Mouse (Mus musculus): ENCODE measurements at regions not wholly inside any gene's neighbourhood (a gene's known extent, or its start where the extent isn't known, plus 50 kb on each side); places are given as distances from the start of the nearest gene placed in this dataset.

- peaks cover 69% of the 10 kb centered on the region for H3K27me3 ChIP-seq (ENCODE audit: control insufficient read depth, insufficient read depth, low read length)
- H3K9ac ChIP-seq (ENCODE audit: low read length): no peak overlapping the region
- H3K9me3 ChIP-seq (ENCODE audit: control insufficient read depth, low read length): peaks cover 4% of the 10 kb centered on the region; the same call in 1 of the 2 replicates
- H3K4me3 ChIP-seq (ENCODE audit: control insufficient read depth in 1 of 2, insufficient read depth in 1 of 2, low read depth in 1 of 2, low read length in 2 of 2): peak overlapping the region in 1 of 2 experiments; percentile 16; a peak in 1 of 4 replicates
- H3K4me1 ChIP-seq (ENCODE audit: control insufficient read depth in 2 of 2, insufficient read depth in 2 of 2, low read length in 2 of 2): peaks cover 0 to 12% of the 10 kb centered on the region in 2 experiments; a peak in 2 of 4 replicates
- peak overlapping the region; percentile 47 for H3K4me2 ChIP-seq (ENCODE audit: low read length)
- no peaks in the 10 kb centered on the region for H3K36me3 ChIP-seq (ENCODE audit: control insufficient read depth, insufficient read depth, low read length)
- WGBS: 6% methylated on average over 15 of the region's 15 CpGs
- no peak overlapping the region for H3K27ac ChIP-seq (replicated peaks in 1 of 2; ENCODE audit: control insufficient read depth in 1 of 2, insufficient read depth in 1 of 2, low read depth in 2 of 2, low read length in 2 of 2)
- ATAC-seq (ENCODE audit: insufficient number of reproducible peaks, insufficient read depth, low FRiP score, low read depth): no peak
Measured at GRCm38 (mm10) chr2:168842261-168842740, 74.6 kb upstream of the Sall4 start.

- H3K4me2 ChIP-seq (ENCODE audit: low read length): peak overlapping the region; percentile 47
Measured at GRCm38 (mm10) chr2:168841713-168842045, 73.9 kb upstream of the Sall4 start.

GRCm38 (mm10) chr2:168840853-168841712 lies 73.3 kb upstream of the Sall4 start:
- H3K4me1 ChIP-seq (ENCODE audit: control insufficient read depth in 2 of 2, insufficient read depth in 2 of 2, low read length in 2 of 2): peaks cover 0 to 12% of the 10 kb centered on the region in 2 experiments; a peak in 2 of 4 replicates
- peak overlapping the region in 1 of 2 experiments; percentile 16; a peak in 1 of 4 replicates for H3K4me3 ChIP-seq (ENCODE audit: control insufficient read depth in 1 of 2, insufficient read depth in 1 of 2, low read depth in 1 of 2, low read length in 2 of 2)
- no peak overlapping the region for H3K27ac ChIP-seq (replicated peaks in 1 of 2; ENCODE audit: control insufficient read depth in 1 of 2, insufficient read depth in 1 of 2, low read depth in 2 of 2, low read length in 2 of 2)
- H3K27me3 ChIP-seq (ENCODE audit: control insufficient read depth, insufficient read depth, low read length): peaks cover 76% of the 10 kb centered on the region
- no peak for ATAC-seq (ENCODE audit: insufficient number of reproducible peaks, insufficient read depth, low FRiP score, low read depth)
- no peaks in the 10 kb centered on the region for H3K36me3 ChIP-seq (ENCODE audit: control insufficient read depth, insufficient read depth, low read length)
- H3K4me2 ChIP-seq (ENCODE audit: low read length): peak overlapping the region; percentile 47
- WGBS: 10% methylated on average over 19 of the region's 19 CpGs
- peaks cover 4% of the 10 kb centered on the region; the same call in 1 of the 2 replicates for H3K9me3 ChIP-seq (ENCODE audit: control insufficient read depth, low read length)
- H3K9ac ChIP-seq (ENCODE audit: low read length): no peak overlapping the region

More at GRCm38 (mm10) chr2:168841713-168842045, 73.9 kb upstream of the Sall4 start:
- Histone ChIP-seq H3K27me3 (ENCODE audit: control insufficient read depth, insufficient read depth, low read length) (peaks cover 75% of the 10 kb centered on the region), H3K4me3 (ENCODE audit: control insufficient read depth in 1 of 2, insufficient read depth in 1 of 2, low read depth in 1 of 2, low read length in 2 of 2) (peak overlapping the region in 1 of 2 experiments; percentile 16; a peak in 2 of 4 replicates), H3K27ac (replicated peaks in 1 of 2; ENCODE audit: control insufficient read depth in 1 of 2, insufficient read depth in 1 of 2, low read depth in 2 of 2, low read length in 2 of 2) (no peak overlapping the region), H3K36me3 (ENCODE audit: control insufficient read depth, insufficient read depth, low read length) (no peaks in the 10 kb centered on the region), H3K9ac (ENCODE audit: low read length) (no peak overlapping the region), H3K4me1 (ENCODE audit: control insufficient read depth in 2 of 2, insufficient read depth in 2 of 2, low read length in 2 of 2) (peaks cover 0 to 12% of the 10 kb centered on the region in 2 experiments; a peak in 2 of 4 replicates), H3K9me3 (ENCODE audit: control insufficient read depth, low read length) (peaks cover 4% of the 10 kb centered on the region; the same call in 1 of the 2 replicates)
- WGBS: 2% methylated on average over 11 of the region's 11 CpGs
- ATAC-seq (ENCODE audit: insufficient number of reproducible peaks, insufficient read depth, low FRiP score, low read depth): no peak

DNA sequence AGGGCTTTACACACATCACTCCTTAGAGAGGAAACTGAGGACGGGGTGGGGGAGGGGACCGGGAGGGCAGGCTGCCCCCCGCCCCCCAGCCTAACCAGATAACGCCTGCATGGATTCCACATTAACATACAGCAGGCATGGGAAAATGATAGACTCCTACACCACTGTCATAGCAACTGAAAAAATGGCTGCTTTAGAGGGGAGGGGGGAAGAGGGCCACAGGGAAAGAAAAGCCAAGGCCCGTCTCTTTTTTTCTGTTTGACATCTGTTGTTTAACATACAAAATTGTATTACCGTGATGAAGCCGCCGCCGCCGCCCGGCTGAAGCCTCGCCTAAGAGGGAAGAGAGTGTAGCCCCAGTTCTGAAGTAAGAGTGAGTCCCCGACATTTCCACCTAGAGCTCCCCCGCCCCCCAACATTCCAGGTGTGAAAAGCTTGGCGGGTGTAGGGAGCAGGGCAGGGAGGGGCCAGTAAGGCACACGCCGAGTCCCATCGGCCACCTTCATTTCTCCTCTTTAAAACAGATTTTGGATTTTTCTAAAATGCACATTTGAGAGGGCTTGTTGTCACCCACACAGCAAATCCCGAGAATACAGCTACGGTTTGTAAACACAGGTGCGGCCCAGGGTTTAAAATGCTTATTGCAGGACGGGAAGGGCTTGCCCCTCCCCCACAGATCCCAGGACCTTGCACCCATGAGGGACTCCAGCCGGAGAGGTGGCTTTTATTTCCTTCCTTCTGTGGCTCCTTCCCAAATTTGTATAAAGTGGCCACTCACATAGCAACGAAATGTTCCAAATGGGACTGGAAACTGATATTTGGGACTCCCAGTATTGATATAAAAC lies 72.3 kb upstream of the Sall4 start:
- Histone ChIP-seq H3K36me3 (ENCODE audit: control insufficient read depth, insufficient read depth, low read length) (no peaks in the 10 kb centered on the region), H3K4me2 (ENCODE audit: low read length) (peak overlapping the region; percentile 53), H3K9ac (ENCODE audit: low read length) (no peak overlapping the region), H3K27me3 (ENCODE audit: control insufficient read depth, insufficient read depth, low read length) (peaks cover 76% of the 10 kb centered on the region), H3K9me3 (ENCODE audit: control insufficient read depth, low read length) (peaks cover 4% of the 10 kb centered on the region; the same call in 1 of the 2 replicates), H3K4me1 (ENCODE audit: control insufficient read depth in 2 of 2, insufficient read depth in 2 of 2, low read length in 2 of 2) (peaks cover 0 to 12% of the 10 kb centered on the region in 2 experiments; a peak in 2 of 4 replicates), H3K27ac (replicated peaks in 1 of 2; ENCODE audit: control insufficient read depth in 1 of 2, insufficient read depth in 1 of 2, low read depth in 2 of 2, low read length in 2 of 2) (no peak overlapping the region), H3K4me3 (ENCODE audit: control insufficient read depth in 1 of 2, insufficient read depth in 1 of 2, low read depth in 1 of 2, low read length in 2 of 2) (peak overlapping the region; percentile 3 to 21; a peak in 3 of 4 replicates)
- ATAC-seq (ENCODE audit: insufficient number of reproducible peaks, insufficient read depth, low FRiP score, low read depth): no peak
- 3% methylated on average over 24 of the region's 24 CpGs for WGBS

GRCm38 (mm10) chr2:168839221-168839620 lies 71.5 kb upstream of the Sall4 start:
- no peak overlapping the region for H3K4me3 ChIP-seq (ENCODE audit: control insufficient read depth in 1 of 2, insufficient read depth in 1 of 2, low read depth in 1 of 2, low read length in 2 of 2)
- peaks cover 4% of the 10 kb centered on the region; the same call in 1 of the 2 replicates for H3K9me3 ChIP-seq (ENCODE audit: control insufficient read depth, low read length)
- WGBS: 26% methylated on average over 6 of the region's 6 CpGs
- ATAC-seq (ENCODE audit: insufficient number of reproducible peaks, insufficient read depth, low FRiP score, low read depth): no peak
- no peaks in the 10 kb centered on the region for H3K36me3 ChIP-seq (ENCODE audit: control insufficient read depth, insufficient read depth, low read length)
- H3K4me2 ChIP-seq (ENCODE audit: low read length): peak overlapping the region; percentile 53; the same call in 1 of the 2 replicates
- H3K4me1 ChIP-seq (ENCODE audit: control insufficient read depth in 2 of 2, insufficient read depth in 2 of 2, low read length in 2 of 2): peaks cover 0 to 12% of the 10 kb centered on the region in 2 experiments; a peak in 2 of 4 replicates
- no peak overlapping the region for H3K9ac ChIP-seq (ENCODE audit: low read length)
- H3K27me3 ChIP-seq (ENCODE audit: control insufficient read depth, insufficient read depth, low read length): peaks cover 73% of the 10 kb centered on the region
- H3K27ac ChIP-seq (replicated peaks in 1 of 2; ENCODE audit: control insufficient read depth in 1 of 2, insufficient read depth in 1 of 2, low read depth in 2 of 2, low read length in 2 of 2): no peak overlapping the region

GRCm38 (mm10) chr2:168838681-168839080 lies 70.9 kb upstream of the Sall4 start:
- no peak overlapping the region for H3K4me2 ChIP-seq (ENCODE audit: low read length)
- ATAC-seq (ENCODE audit: insufficient number of reproducible peaks, insufficient read depth, low FRiP score, low read depth): no peak
- H3K27me3 ChIP-seq (ENCODE audit: control insufficient read depth, insufficient read depth, low read length): peaks cover 68% of the 10 kb centered on the region
- peaks cover 4% of the 10 kb centered on the region; the same call in 1 of the 2 replicates for H3K9me3 ChIP-seq (ENCODE audit: control insufficient read depth, low read length)
- no peak overlapping the region for H3K4me3 ChIP-seq (ENCODE audit: control insufficient read depth in 1 of 2, insufficient read depth in 1 of 2, low read depth in 1 of 2, low read length in 2 of 2)
- H3K9ac ChIP-seq (ENCODE audit: low read length): no peak overlapping the region
- H3K27ac ChIP-seq (replicated peaks in 1 of 2; ENCODE audit: control insufficient read depth in 1 of 2, insufficient read depth in 1 of 2, low read depth in 2 of 2, low read length in 2 of 2): no peak overlapping the region
- 11% methylated on average over 12 of the region's 12 CpGs for WGBS
- H3K36me3 ChIP-seq (ENCODE audit: control insufficient read depth, insufficient read depth, low read length): no peaks in the 10 kb centered on the region
- peaks cover 0 to 12% of the 10 kb centered on the region in 2 experiments; a peak in 2 of 4 replicates for H3K4me1 ChIP-seq (ENCODE audit: control insufficient read depth in 2 of 2, insufficient read depth in 2 of 2, low read length in 2 of 2)

GRCm38 (mm10) chr2:168837951-168838570 lies 70.3 kb upstream of the Sall4 start:
- WGBS: 55% methylated on average over 5 of the region's 5 CpGs
- H3K9ac ChIP-seq (ENCODE audit: low read length): no peak overlapping the region
- H3K9me3 ChIP-seq (ENCODE audit: control insufficient read depth, low read length): peaks cover 4% of the 10 kb centered on the region; the same call in 1 of the 2 replicates
- no peak overlapping the region for H3K4me3 ChIP-seq (ENCODE audit: control insufficient read depth in 1 of 2, insufficient read depth in 1 of 2, low read depth in 1 of 2, low read length in 2 of 2)
- no peaks in the 10 kb centered on the region for H3K36me3 ChIP-seq (ENCODE audit: control insufficient read depth, insufficient read depth, low read length)
- H3K27ac ChIP-seq (replicated peaks in 1 of 2; ENCODE audit: control insufficient read depth in 1 of 2, insufficient read depth in 1 of 2, low read depth in 2 of 2, low read length in 2 of 2): no peak overlapping the region
- no peak for ATAC-seq (ENCODE audit: insufficient number of reproducible peaks, insufficient read depth, low FRiP score, low read depth)
- peaks cover 0 to 12% of the 10 kb centered on the region in 2 experiments; a peak in 2 of 4 replicates for H3K4me1 ChIP-seq (ENCODE audit: control insufficient read depth in 2 of 2, insufficient read depth in 2 of 2, low read length in 2 of 2)
- H3K4me2 ChIP-seq (ENCODE audit: low read length): no peak overlapping the region
- H3K27me3 ChIP-seq (ENCODE audit: control insufficient read depth, insufficient read depth, low read length): peaks cover 63% of the 10 kb centered on the region

Data from heart, embryonic 14.5 days (tissue).